Mouse (Mus musculus) C2C12 (cell line): Measurements from ENCODE around the gene Eif4g2. TPM values are rescaled to one million over a fixed set of nuclear protein-coding genes. Genes with fewer than 3 reads are reported as not detected.
A peak's percentile ranks its signal among the peaks of the same experiment; 100 is the strongest.

Experiments
- H3K27me3 ChIP-seq: one replicate; pipeline ENCODE4 v1.6.1; 2011; ENCODE audit not compliant: control insufficient read depth, insufficient read depth, insufficient read length
- H3K36me3 ChIP-seq: one replicate; pipeline ENCODE4 v1.6.1; 2011; ENCODE audit not compliant: control insufficient read depth, insufficient read depth
- H3K4me3 ChIP-seq: one replicate; pipeline ENCODE4 v1.5.1; 2011; ENCODE audit warnings: mild to moderate bottlenecking, control low read depth; ENCODE audit not compliant: poor library complexity, insufficient read depth, severe bottlenecking
- H3K79me2 ChIP-seq: one replicate; pipeline ENCODE4 v1.6.1; 2011; ENCODE audit not compliant: control insufficient read depth, insufficient read depth
- H3K79me3 ChIP-seq: one replicate; pipeline ENCODE4 v1.6.1; 2011; ENCODE audit warnings: low read depth, control low read depth
- H3ac ChIP-seq: one replicate; pipeline ENCODE3; 2011; ENCODE audit warnings: low read depth; ENCODE audit not compliant: control insufficient read depth, insufficient read length
- CEBPB ChIP-seq: IDR thresholded peaks from one replicate; pipeline ENCODE4 v1.6.1; 2011; ENCODE audit warnings: low read depth, mild to moderate bottlenecking, control low read depth, moderate library complexity
- CTCF ChIP-seq: IDR thresholded peaks from one replicate; pipeline ENCODE4 v1.5.1; 2011; ENCODE audit not compliant: control insufficient read depth, insufficient read depth, insufficient read length
- FOSL1 ChIP-seq: IDR thresholded peaks from one replicate; pipeline ENCODE4 v1.8.0; 2011; ENCODE audit warnings: mild to moderate bottlenecking, low read length; ENCODE audit not compliant: poor library complexity, insufficient read depth, severe bottlenecking
- MAX ChIP-seq: IDR thresholded peaks from one replicate; pipeline ENCODE4 v1.6.1; 2011; ENCODE audit warnings: mild to moderate bottlenecking, control low read depth
- MYOD1 ChIP-seq: IDR thresholded peaks from one replicate; pipeline ENCODE4 v1.6.1; 2011; ENCODE audit warnings: low read depth; ENCODE audit not compliant: control insufficient read depth, insufficient read length
- MYOG ChIP-seq: IDR thresholded peaks from one replicate; pipeline ENCODE4 v1.6.1; 2011; ENCODE audit not compliant: control insufficient read depth, insufficient read length; ENCODE audit errors: extremely low read depth
- USF1 ChIP-seq: IDR thresholded peaks from one replicate; pipeline ENCODE4 v1.6.1; 2011; ENCODE audit warnings: low read depth, mild to moderate bottlenecking, control low read depth, moderate library complexity
- long read RNA-seq, 2 experiments: library from polyadenylated mRNA; unstranded; transcript quantifications; one replicate each; pipeline ENCODE4 v2.0.0; 2019 to 2020
- polyA plus RNA-seq: library from polyadenylated mRNA; unstranded; fragments of >200 nt; fragmentation: generic; extraction: Trizol; gene quantifications from one replicate; pipeline ENCODE4 v1.2.1, GENCODE M21; 2012; ENCODE audit warnings: missing spikeins

Gene Eif4g2
- polyA plus RNA-seq: 386 TPM
- long read RNA-seq, experiment 1, full-length matches to known transcripts: 66 of 114 reads
- long read RNA-seq, experiment 1, partial matches to known transcripts: 33 of 114 reads
- long read RNA-seq, experiment 1, other reads (novel, unspliced or antisense): 15 of 114 reads
- long read RNA-seq, experiment 2, full-length matches to known transcripts: 3,358 of 4,133 reads
- long read RNA-seq, experiment 2, partial matches to known transcripts: 638 of 4,133 reads
- long read RNA-seq, experiment 2, other reads (novel, unspliced or antisense): 137 of 4,133 reads

- Histone ChIP-seq H3K79me3 (peaks cover 41% of the 10 kb centered on the region), H3K4me3 (peak within 1 kb of the TSS; percentile 78), H3K36me3 (peaks cover 37% of the 10 kb centered on the region), H3ac (peak within 1 kb of the TSS; percentile 96), H3K79me2 (peaks cover 53% of the 10 kb centered on the region), H3K27me3 (no peaks in the 10 kb centered on the region)
- TF ChIP-seq CEBPB (no peak), FOSL1 (no peak), USF1 (no peak), MAX (no peak), MYOD1 (no peak), MYOG (no peak), CTCF (no peak)
These were observed at the start of gene Eif4g2 for GRCm38 (mm10) chr7:111082822-111083732. Gene Eif4g2, minus strand, starts transcription at chr7:111083030.

GRCm38 (mm10) chr7:111132596-111132995, 49.8 kb upstream of the Eif4g2 start:
- Histone ChIP-seq H3K79me3 (no peaks in the 10 kb centered on the region), H3ac (no peak overlapping the region), H3K36me3 (no peaks in the 10 kb centered on the region), H3K79me2 (no peaks in the 10 kb centered on the region), H3K27me3 (no peaks in the 10 kb centered on the region), H3K4me3 (no peak overlapping the region)
- no peak for TF ChIP-seq MAX
- TF ChIP-seq MYOD1: no peak
- no peak for TF ChIP-seq CTCF
- TF ChIP-seq CEBPB: no peak
- TF ChIP-seq USF1: no peak
- no peak for TF ChIP-seq MYOG
- TF ChIP-seq FOSL1: no peak

GRCm38 (mm10) chr7:111126636-111127395, 44.0 kb upstream of the Eif4g2 start:
- TF ChIP-seq USF1 (no peak), CTCF (no peak), MYOG (no peak), FOSL1 (no peak)
- H3K36me3 ChIP-seq: no peaks in the 10 kb centered on the region

GRCm38 (mm10) chr7:111123761-111124546, 41.1 kb upstream of the Eif4g2 start:
- no peak for TF ChIP-seq CTCF
- TF ChIP-seq MYOD1: no peak
- TF ChIP-seq CEBPB: no peak
- TF ChIP-seq FOSL1: no peak
- no peak for TF ChIP-seq MYOG
- TF ChIP-seq USF1: no peak
- no peak for TF ChIP-seq MAX
- Histone ChIP-seq H3K79me3 (no peaks in the 10 kb centered on the region), H3K36me3 (no peaks in the 10 kb centered on the region), H3K79me2 (no peaks in the 10 kb centered on the region), H3ac (no peak overlapping the region), H3K4me3 (no peak overlapping the region), H3K27me3 (no peaks in the 10 kb centered on the region)

More at GRCm38 (mm10) chr7:111126636-111127395, 44.0 kb upstream of the Eif4g2 start:
- Histone ChIP-seq H3ac (no peak overlapping the region), H3K4me3 (no peak overlapping the region), H3K27me3 (no peaks in the 10 kb centered on the region), H3K79me3 (no peaks in the 10 kb centered on the region), H3K79me2 (no peaks in the 10 kb centered on the region)
